Mouse (Mus musculus) bone marrow macrophage, adult 2 months (primary cell): ENCODE data around the gene Trappc12. TPM values are rescaled to one million over a fixed set of nuclear protein-coding genes. Genes with fewer than 3 reads are reported as not detected.

Source experiments
- H3K27ac ChIP-seq: 2 replicates; pipeline ENCODE4 v1.5.1; 2012; ENCODE audit warnings: low read depth, low read length; ENCODE audit not compliant: insufficient read depth
- H3K4me1 ChIP-seq: 2 replicates; pipeline ENCODE4 v1.6.1; 2012; ENCODE audit warnings: low read length; ENCODE audit not compliant: control insufficient read depth, insufficient read depth
- H3K4me3 ChIP-seq: 2 replicates; pipeline ENCODE4 v1.5.1; 2012; ENCODE audit warnings: mild to moderate bottlenecking, low read length, moderate library complexity; ENCODE audit not compliant: insufficient read depth
- CTCF ChIP-seq: IDR thresholded peaks from 2 replicates; pipeline ENCODE4 v1.5.1; 2012; ENCODE audit warnings: low read depth, mild to moderate bottlenecking, low read length, moderate library complexity
- POLR2A ChIP-seq: IDR thresholded peaks from 2 replicates; pipeline ENCODE4 v1.6.1; 2012; ENCODE audit warnings: mild to moderate bottlenecking, low read depth, low read length, borderline replicate concordance
- polyA plus RNA-seq: library from polyadenylated mRNA; stranded (reverse); fragments of >200 nt; gene quantifications from 2 replicates; pipeline ENCODE4 v1.2.4, GENCODE M21; 2012; ENCODE audit not compliant: missing spikeins, insufficient read depth, insufficient read length

Trappc12 gene
- polyA plus RNA-seq, 1 experiment, result 24.1 TPM

GRCm38 (mm10) chr12:28674038-28674720, 76.1 kb downstream of the Trappc12 start:
- TF ChIP-seq POLR2A (no peak), CTCF (no peak)
- peak overlapping the region; percentile 96; the same call in 1 of the 2 replicates for H3K27ac ChIP-seq
- H3K4me3 ChIP-seq, result no peak overlapping the region
- peaks cover 3% of the 10 kb centered on the region; the same call in 1 of the 2 replicates for H3K4me1 ChIP-seq

DNA sequence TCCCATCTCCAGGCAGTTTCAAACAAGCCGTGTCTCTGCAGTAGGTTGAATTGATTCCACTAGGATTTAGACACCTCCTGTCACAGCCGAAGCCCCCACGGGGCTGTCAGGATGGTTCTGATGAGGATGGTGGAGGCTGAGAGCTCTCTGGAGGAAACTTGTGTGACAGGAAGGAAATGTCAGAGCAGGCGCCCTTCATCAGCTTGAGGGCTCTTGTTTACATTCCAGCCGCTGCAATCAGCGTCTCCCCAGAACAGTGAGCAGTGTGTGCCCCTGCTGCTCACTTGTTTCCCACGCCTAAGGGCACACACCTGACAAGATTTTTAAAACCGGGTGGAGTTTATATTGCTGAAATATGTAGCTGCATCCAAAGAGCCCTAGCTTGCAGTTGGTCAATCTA, 83.0 kb downstream of the Trappc12 start:
- Histone ChIP-seq H3K4me1 (no peaks in the 10 kb centered on the region), H3K4me3 (no peak overlapping the region), H3K27ac (no peak overlapping the region)
- TF ChIP-seq POLR2A, result no peak
- TF ChIP-seq CTCF, result no peak

GRCm38 (mm10) chr12:28666734-28667133, 83.5 kb downstream of the Trappc12 start:
- TF ChIP-seq CTCF (no peak), POLR2A (no peak)
- Histone ChIP-seq H3K4me1 (no peaks in the 10 kb centered on the region), H3K4me3 (no peak overlapping the region), H3K27ac (no peak overlapping the region)

- Histone ChIP-seq H3K27ac (no peak overlapping the region), H3K4me3 (no peak overlapping the region), H3K4me1 (peaks cover 11% of the 10 kb centered on the region)
- TF ChIP-seq CTCF (no peak), POLR2A (no peak)
These were observed 87.6 kb downstream of the Trappc12 start for GRCm38 (mm10) chr12:28662628-28663027.

- Histone ChIP-seq H3K4me1 (peaks cover 16% of the 10 kb centered on the region), H3K4me3 (peak within 1 kb of the TSS; percentile 71), H3K27ac (peak within 1 kb of the TSS; percentile 5)
- TF ChIP-seq POLR2A (peak; percentile 57; the same call in 1 of the 2 replicates), CTCF (no peak)
These were observed 100.8 kb downstream of the Trappc12 start, which contains the start of gene Rnaseh1 for GRCm38 (mm10) chr12:28649141-28650110. Gene Rnaseh1, plus strand, starts transcription at chr12:28649602.

Other genes starting within 250 kb of the Trappc12 start
- not detected in 2 replicates for gene Dcdc2c, start 198.1 kb downstream of the Trappc12 start, polyA plus RNA-seq
- not detected in 2 replicates for gene Allc, start 167.9 kb downstream of the Trappc12 start, polyA plus RNA-seq
- gene Colec11, start 127.1 kb downstream of the Trappc12 start, polyA plus RNA-seq, result 0.56 TPM in 1 of 2 replicates, not detected in the other
- gene Rps7, start 114.5 kb downstream of the Trappc12 start, polyA plus RNA-seq, result 659 and 814 TPM in 2 replicates
- gene Rnaseh1, start 100.9 kb downstream of the Trappc12 start, polyA plus RNA-seq, result 16.0 and 20.8 TPM in 2 replicates
- gene Adi1, start 75.2 kb downstream of the Trappc12 start, polyA plus RNA-seq, result 38.8 and 39.3 TPM in 2 replicates
- gene Eipr1, start 1.3 kb upstream of the Trappc12 start, polyA plus RNA-seq, result 12.9 and 18.3 TPM in 2 replicates